Mouse (Mus musculus) liver, embryonic 14.5 days (tissue): Measurements from ENCODE around the gene Mgat4e.

Source experiments
- CTCF ChIP-seq: IDR thresholded peaks from 2 replicates; pipeline ENCODE4 v1.5.1; 2016; ENCODE audit warnings: antibody characterized with exemption, low read depth, control low read depth
- EP300 ChIP-seq: IDR thresholded peaks from 2 replicates; pipeline ENCODE4 v1.6.1; 2016; ENCODE audit warnings: antibody characterized with exemption, low read depth

DNA sequence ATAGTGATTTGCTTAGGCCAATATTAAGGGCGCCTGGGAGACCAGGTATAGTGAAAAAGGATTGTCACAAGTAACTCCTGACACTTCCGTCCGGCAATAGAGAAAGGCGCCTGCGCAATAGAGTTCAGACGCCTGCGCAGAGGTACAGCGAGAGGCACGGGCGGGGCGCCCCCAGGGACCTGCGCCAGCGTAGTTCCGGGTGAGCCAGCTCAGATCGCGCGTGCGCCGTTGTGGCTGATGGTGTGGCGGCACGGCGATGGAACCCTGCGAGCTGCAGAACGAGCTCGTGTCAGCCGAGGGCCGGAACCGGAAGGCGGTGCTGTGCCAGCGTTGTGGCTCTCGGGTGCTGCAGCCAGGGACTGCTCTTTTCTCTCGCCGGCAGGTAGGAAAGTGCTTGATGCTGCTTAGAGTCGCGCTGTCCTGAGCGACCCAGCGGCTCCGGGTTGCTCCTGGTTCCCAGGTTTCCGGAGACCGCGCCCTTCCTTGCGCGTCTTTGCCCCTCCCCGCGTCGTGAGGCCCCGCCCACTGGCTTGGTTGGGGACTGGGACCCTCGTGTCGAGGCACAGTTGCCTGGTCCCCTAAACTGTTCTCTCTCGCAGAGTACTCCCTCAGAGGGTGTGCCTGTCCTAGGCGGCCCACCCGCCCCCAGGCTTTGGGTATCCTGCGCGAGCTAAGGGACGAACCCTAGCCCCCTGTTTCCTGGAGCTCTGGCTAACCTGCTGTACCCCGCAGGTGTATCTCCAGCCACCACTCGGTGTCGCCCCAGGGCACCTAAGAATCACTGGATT is 54.9 kb downstream of the Mgat4e start, which contains the start of gene Rabif:
- no peak for TF ChIP-seq EP300
- TF ChIP-seq CTCF: peak; percentile 77
